Mouse (Mus musculus) heart, adult 8-10 months (tissue): ENCODE measurements at regions not wholly inside any gene's neighbourhood (a gene's known extent, or its start where the extent isn't known, plus 50 kb on each side); places are given as distances from the start of the nearest gene placed in this dataset.

Experiments used
- DNase-seq: peaks from one replicate; pipeline ENCODE4 v3.0.0; 2022; ENCODE audit warnings: low spot score

GRCm38 (mm10) chr1:128975586-128975985 lies 297.5 kb upstream of the Thsd7b start:
- no peak for DNase-seq

- no peak for DNase-seq
These were observed 321.7 kb upstream of the Thsd7b start for GRCm38 (mm10) chr1:128951436-128951835.

- no peak for DNase-seq
These were observed 322.6 kb upstream of the Thsd7b start for GRCm38 (mm10) chr1:128950512-128950911.

- DNase-seq, result no peak
These were observed 322.7 kb upstream of the Cxcr4 start for GRCm38 (mm10) chr1:128914811-128915210.

GRCm38 (mm10) chr1:128912532-128912931 lies 320.4 kb upstream of the Cxcr4 start:
- DNase-seq, result no peak

GRCm38 (mm10) chr1:128907566-128907965 lies 315.5 kb upstream of the Cxcr4 start:
- DNase-seq, result peak; percentile 6

GRCm38 (mm10) chr1:128898025-128898424 lies 305.9 kb upstream of the Cxcr4 start:
- DNase-seq, result no peak

GRCm38 (mm10) chr1:128894546-128894945 lies 302.5 kb upstream of the Cxcr4 start:
- no peak for DNase-seq

GRCm38 (mm10) chr1:128878291-128878690 lies 286.2 kb upstream of the Cxcr4 start:
- no peak for DNase-seq

GRCm38 (mm10) chr1:128875289-128875688 lies 283.2 kb upstream of the Cxcr4 start:
- no peak for DNase-seq

- no peak for DNase-seq
These were observed 282.1 kb upstream of the Cxcr4 start for GRCm38 (mm10) chr1:128874190-128874589.

- DNase-seq, result no peak
These were observed 276.7 kb upstream of the Cxcr4 start for GRCm38 (mm10) chr1:128868761-128869160.

GRCm38 (mm10) chr1:128860537-128860936 lies 268.4 kb upstream of the Cxcr4 start:
- no peak for DNase-seq

GRCm38 (mm10) chr1:128860094-128860493 lies 268.0 kb upstream of the Cxcr4 start:
- no peak for DNase-seq

- DNase-seq, result no peak
These were observed 266.6 kb upstream of the Cxcr4 start for GRCm38 (mm10) chr1:128858661-128859060.

GRCm38 (mm10) chr1:128856933-128857332 lies 264.8 kb upstream of the Cxcr4 start:
- no peak for DNase-seq

GRCm38 (mm10) chr1:128854649-128855048 lies 262.6 kb upstream of the Cxcr4 start:
- DNase-seq, result no peak

GRCm38 (mm10) chr1:128853286-128853685 lies 261.2 kb upstream of the Cxcr4 start:
- no peak for DNase-seq

GRCm38 (mm10) chr1:128837361-128837760 lies 245.3 kb upstream of the Cxcr4 start:
- no peak for DNase-seq

- no peak for DNase-seq
These were observed 243.4 kb upstream of the Cxcr4 start for GRCm38 (mm10) chr1:128835510-128835909.

GRCm38 (mm10) chr1:128833096-128833715 lies 241.1 kb upstream of the Cxcr4 start:
- DNase-seq, result no peak

- DNase-seq, result peak; percentile 75
These were observed 240.2 kb upstream of the Cxcr4 start for GRCm38 (mm10) chr1:128832201-128832883.

- DNase-seq, result no peak
These were observed 238.7 kb upstream of the Cxcr4 start for GRCm38 (mm10) chr1:128830671-128831240.
